Mouse (Mus musculus): ENCODE results near the gene Cldn10. TPM values are rescaled to one million over a fixed set of nuclear protein-coding genes. Genes with fewer than 3 reads are reported as not detected.

Cldn10 gene
- polyA plus RNA-seq, 1 experiment: 232 TPM

GRCm38 (mm10) chr14:118794893-118795292 lies 7.2 kb downstream of the Cldn10 start:
- Histone ChIP-seq H3K4me3 (ENCODE audit: insufficient read depth, low read depth, low read length) (no peak overlapping the region), H3K27ac (ENCODE audit: insufficient read depth, low read depth, low read length) (no peak overlapping the region), H3K36me3 (ENCODE audit: control insufficient read depth, insufficient read depth, low read length) (no peaks in the 10 kb centered on the region), H3K27me3 (replicated peaks; ENCODE audit: control insufficient read depth, insufficient read depth, low read length) (no peaks in the 10 kb centered on the region), H3K4me1 (ENCODE audit: control insufficient read depth, insufficient read depth, low read length) (peaks cover 34% of the 10 kb centered on the region)
- WGBS: 78% methylated on average over 2 of the region's 2 CpGs
- TF ChIP-seq POLR2A (IDR thresholded peaks at IDR 0.05; ENCODE audit: low read depth, low read length) (no peak), CTCF (conservative IDR thresholded peaks at IDR 0.05; ENCODE audit: insufficient read depth, insufficient read length, low read depth, low read length) (no peak)
- no peak for DNase-seq

GRCm38 (mm10) chr14:118795915-118796693 lies 8.4 kb downstream of the Cldn10 start:
- no peak overlapping the region for H3K27ac ChIP-seq (ENCODE audit: insufficient read depth, low read depth, low read length)
- H3K4me1 ChIP-seq (ENCODE audit: control insufficient read depth, insufficient read depth, low read length): peaks cover 33% of the 10 kb centered on the region
- WGBS: 50% methylated on average over 10 of the region's 10 CpGs
- H3K36me3 ChIP-seq (ENCODE audit: control insufficient read depth, insufficient read depth, low read length): no peaks in the 10 kb centered on the region
- peak; percentile 85 for DNase-seq
- no peak overlapping the region for H3K4me3 ChIP-seq (ENCODE audit: insufficient read depth, low read depth, low read length)
- H3K27me3 ChIP-seq (replicated peaks; ENCODE audit: control insufficient read depth, insufficient read depth, low read length): no peaks in the 10 kb centered on the region
- no peak for TF ChIP-seq CTCF (conservative IDR thresholded peaks at IDR 0.05; ENCODE audit: insufficient read depth, insufficient read length, low read depth, low read length)
- TF ChIP-seq POLR2A (IDR thresholded peaks at IDR 0.05; ENCODE audit: low read depth, low read length): no peak

- Histone ChIP-seq H3K4me3 (ENCODE audit: insufficient read depth, low read depth, low read length) (no peak overlapping the region), H3K4me1 (ENCODE audit: control insufficient read depth, insufficient read depth, low read length) (peaks cover 28% of the 10 kb centered on the region), H3K27me3 (replicated peaks; ENCODE audit: control insufficient read depth, insufficient read depth, low read length) (no peaks in the 10 kb centered on the region), H3K27ac (ENCODE audit: insufficient read depth, low read depth, low read length) (no peak overlapping the region), H3K36me3 (ENCODE audit: control insufficient read depth, insufficient read depth, low read length) (no peaks in the 10 kb centered on the region)
- WGBS: 39% methylated on average over 5 of the region's 5 CpGs
- TF ChIP-seq CTCF (conservative IDR thresholded peaks at IDR 0.05; ENCODE audit: insufficient read depth, insufficient read length, low read depth, low read length) (no peak), POLR2A (IDR thresholded peaks at IDR 0.05; ENCODE audit: low read depth, low read length) (no peak)
- DNase-seq: no peak
Measured at GRCm38 (mm10) chr14:118796694-118797058, 9.0 kb downstream of the Cldn10 start.

- H3K27me3 ChIP-seq (replicated peaks; ENCODE audit: control insufficient read depth, insufficient read depth, low read length): no peaks in the 10 kb centered on the region
- no peak for DNase-seq
- TF ChIP-seq POLR2A (IDR thresholded peaks at IDR 0.05; ENCODE audit: low read depth, low read length) (no peak), CTCF (conservative IDR thresholded peaks at IDR 0.05; ENCODE audit: insufficient read depth, insufficient read length, low read depth, low read length) (no peak)
- H3K27ac ChIP-seq (ENCODE audit: insufficient read depth, low read depth, low read length): no peak overlapping the region
- 61% methylated on average over 9 of the region's 9 CpGs for WGBS
- peaks cover 27% of the 10 kb centered on the region for H3K4me1 ChIP-seq (ENCODE audit: control insufficient read depth, insufficient read depth, low read length)
- no peak overlapping the region for H3K4me3 ChIP-seq (ENCODE audit: insufficient read depth, low read depth, low read length)
- H3K36me3 ChIP-seq (ENCODE audit: control insufficient read depth, insufficient read depth, low read length): no peaks in the 10 kb centered on the region
Measured at GRCm38 (mm10) chr14:118797270-118797669, 9.6 kb downstream of the Cldn10 start.

GRCm38 (mm10) chr14:118799918-118800317 lies 12.2 kb downstream of the Cldn10 start:
- DNase-seq: no peak
- Histone ChIP-seq H3K4me3 (ENCODE audit: insufficient read depth, low read depth, low read length) (no peak overlapping the region), H3K4me1 (ENCODE audit: control insufficient read depth, insufficient read depth, low read length) (peaks cover 13% of the 10 kb centered on the region), H3K27ac (ENCODE audit: insufficient read depth, low read depth, low read length) (no peak overlapping the region), H3K36me3 (ENCODE audit: control insufficient read depth, insufficient read depth, low read length) (no peaks in the 10 kb centered on the region), H3K27me3 (replicated peaks; ENCODE audit: control insufficient read depth, insufficient read depth, low read length) (no peaks in the 10 kb centered on the region)
- 42% methylated on average over 9 of the region's 9 CpGs for WGBS
- TF ChIP-seq POLR2A (IDR thresholded peaks at IDR 0.05; ENCODE audit: low read depth, low read length) (no peak), CTCF (conservative IDR thresholded peaks at IDR 0.05; ENCODE audit: insufficient read depth, insufficient read length, low read depth, low read length) (no peak)

- DNase-seq: peak; percentile 78
- peaks cover 11% of the 10 kb centered on the region for H3K4me1 ChIP-seq (ENCODE audit: control insufficient read depth, insufficient read depth, low read length)
- WGBS: 24% methylated on average over 7 of the region's 7 CpGs
- no peak overlapping the region for H3K4me3 ChIP-seq (ENCODE audit: insufficient read depth, low read depth, low read length)
- TF ChIP-seq POLR2A (IDR thresholded peaks at IDR 0.05; ENCODE audit: low read depth, low read length) (no peak), CTCF (conservative IDR thresholded peaks at IDR 0.05; ENCODE audit: insufficient read depth, insufficient read length, low read depth, low read length) (no peak)
- no peaks in the 10 kb centered on the region for H3K27me3 ChIP-seq (replicated peaks; ENCODE audit: control insufficient read depth, insufficient read depth, low read length)
- H3K27ac ChIP-seq (ENCODE audit: insufficient read depth, low read depth, low read length): no peak overlapping the region
- no peaks in the 10 kb centered on the region for H3K36me3 ChIP-seq (ENCODE audit: control insufficient read depth, insufficient read depth, low read length)
Measured at GRCm38 (mm10) chr14:118803936-118804335, 16.2 kb downstream of the Cldn10 start.

GRCm38 (mm10) chr14:118804351-118804750 lies 16.6 kb downstream of the Cldn10 start:
- TF ChIP-seq CTCF (conservative IDR thresholded peaks at IDR 0.05; ENCODE audit: insufficient read depth, insufficient read length, low read depth, low read length) (peak; percentile 45), POLR2A (IDR thresholded peaks at IDR 0.05; ENCODE audit: low read depth, low read length) (no peak)
- peak; percentile 87 for DNase-seq
- Histone ChIP-seq H3K36me3 (ENCODE audit: control insufficient read depth, insufficient read depth, low read length) (no peaks in the 10 kb centered on the region), H3K27me3 (replicated peaks; ENCODE audit: control insufficient read depth, insufficient read depth, low read length) (no peaks in the 10 kb centered on the region), H3K4me1 (ENCODE audit: control insufficient read depth, insufficient read depth, low read length) (peaks cover 12% of the 10 kb centered on the region), H3K27ac (ENCODE audit: insufficient read depth, low read depth, low read length) (no peak overlapping the region), H3K4me3 (ENCODE audit: insufficient read depth, low read depth, low read length) (no peak overlapping the region)
- 31% methylated on average over 6 of the region's 6 CpGs for WGBS
